Mouse (Mus musculus) limb, embryonic 15.5 days (tissue): ENCODE data around the gene Nfkbie. TPM values are rescaled to one million over a fixed set of nuclear protein-coding genes. Genes with fewer than 3 reads are reported as not detected.

Experiments
- ATAC-seq: fragments of 200-750 bp; cut with Nextera tagmentation; 2 replicates; pipeline ENCODE4 v1.8.0; 2017; ENCODE audit warnings: low read depth, moderate TSS enrichment; ENCODE audit not compliant: insufficient number of reproducible peaks, low FRiP score, low TSS enrichment
- H3K27ac ChIP-seq: fragments of 300-500 bp; sonication (generic); 2 replicates; pipeline ENCODE4 v1.5.1; 2015; ENCODE audit warnings: moderate library complexity, mild to moderate bottlenecking, inconsistent platforms
- H3K27me3 ChIP-seq: fragments of 300-500 bp; sonication (generic); 2 replicates; pipeline ENCODE4 v1.6.1; 2015; ENCODE audit warnings: inconsistent platforms
- H3K36me3 ChIP-seq: fragments of 300-500 bp; sonication (generic); 2 replicates; pipeline ENCODE4 v1.6.1; 2015; ENCODE audit warnings: inconsistent platforms
- H3K4me1 ChIP-seq: fragments of 300-500 bp; sonication (generic); 2 replicates; pipeline ENCODE4 v1.6.1; 2015; ENCODE audit warnings: inconsistent platforms
- H3K4me2 ChIP-seq: fragments of 300-500 bp; sonication (generic); 2 replicates; pipeline ENCODE4 v1.6.1; 2015; ENCODE audit warnings: mild to moderate bottlenecking, inconsistent platforms
- H3K4me3 ChIP-seq: fragments of 300-500 bp; sonication (generic); 2 replicates; pipeline ENCODE4 v1.5.1; 2015; ENCODE audit warnings: mild to moderate bottlenecking, inconsistent platforms
- H3K9ac ChIP-seq: fragments of 300-500 bp; sonication (generic); 2 replicates; pipeline ENCODE4 v1.6.1; 2015; ENCODE audit warnings: inconsistent platforms
- H3K9me3 ChIP-seq: fragments of 300-500 bp; sonication (generic); 2 replicates; pipeline ENCODE4 v1.6.1; 2016; ENCODE audit warnings: inconsistent platforms
- WGBS: fragments of 180-500 bp; shearing (Covaris S2); methylation state at CpG from one replicate; pipeline ENCODE4 v1.1.7; 2015; 5-methylcytosine and 5-hydroxymethylcytosine counted together
- polyA plus RNA-seq: library from polyadenylated mRNA; unstranded; fragments of >200 nt; fragmentation: Nextera tagmentation; extraction: Ambion mirVana; gene quantifications from 2 replicates; pipeline ENCODE4 v1.2.1, GENCODE M21; 2015

Gene Nfkbie
- polyA plus RNA-seq, 1 experiment from 2014 or later = 6.1 TPM

GRCm38 (mm10) chr17:45520136-45520535, 35.4 kb upstream of the Nfkbie start:
- no peak overlapping the region for H3K4me3 ChIP-seq
- no peak overlapping the region for H3K27ac ChIP-seq
- H3K9ac ChIP-seq = no peak overlapping the region
- H3K4me2 ChIP-seq = no peak overlapping the region
- peaks cover 19% of the 10 kb centered on the region; the same call in 1 of the 2 replicates for H3K27me3 ChIP-seq
- H3K9me3 ChIP-seq = no peaks in the 10 kb centered on the region
- H3K4me1 ChIP-seq = peaks cover 12% of the 10 kb centered on the region
- ATAC-seq = no peak
- WGBS = 65% methylated on average over 11 of the region's 11 CpGs
- H3K36me3 ChIP-seq = peaks cover 32% of the 10 kb centered on the region

- no peak within 1 kb of the TSS for H3K27ac ChIP-seq
- 0 out of 2 replicates have a peak, but pooled peaks have one; percentile 31 for ATAC-seq
- under 1% methylated on average over 20 of the region's 21 CpGs for WGBS
Observed at GRCm38 (mm10) chr17:45523263-45523662, 32.2 kb upstream of the Nfkbie start, which contains the start of gene Tcte1. TSS of gene Tcte1 (plus strand) at chr17:45523434.

GRCm38 (mm10) chr17:45524961-45525360, 30.5 kb upstream of the Nfkbie start:
- Histone ChIP-seq H3K4me2 (no peak overlapping the region), H3K4me1 (peaks cover 14% of the 10 kb centered on the region), H3K9me3 (no peaks in the 10 kb centered on the region), H3K4me3 (no peak overlapping the region), H3K27ac (no peak overlapping the region), H3K27me3 (peaks cover 47% of the 10 kb centered on the region), H3K9ac (no peak overlapping the region), H3K36me3 (peaks cover 7% of the 10 kb centered on the region)
- WGBS = 38% methylated on average over 4 of the region's 4 CpGs
- ATAC-seq = no peak

More at GRCm38 (mm10) chr17:45523263-45523662, 32.2 kb upstream of the Nfkbie start, which contains the start of gene Tcte1:
- Histone ChIP-seq H3K9me3 (no peaks in the 10 kb centered on the region), H3K4me1 (peaks cover 14% of the 10 kb centered on the region), H3K4me3 (peak within 1 kb of the TSS; percentile 33), H3K27me3 (peaks cover 37% of the 10 kb centered on the region), H3K9ac (peak within 1 kb of the TSS; percentile 28; the same call in 1 of the 2 replicates), H3K36me3 (peaks cover 17% of the 10 kb centered on the region), H3K4me2 (peak within 1 kb of the TSS; percentile 60)

GRCm38 (mm10) chr17:45526571-45526970, 28.9 kb upstream of the Nfkbie start:
- H3K9ac ChIP-seq = no peak overlapping the region
- no peaks in the 10 kb centered on the region for H3K36me3 ChIP-seq
- H3K4me3 ChIP-seq = no peak overlapping the region
- no peak overlapping the region for H3K27ac ChIP-seq
- ATAC-seq = no peak
- H3K27me3 ChIP-seq = peaks cover 62% of the 10 kb centered on the region
- no peak overlapping the region for H3K4me2 ChIP-seq
- WGBS = 21% methylated on average over 5 of the region's 5 CpGs
- peaks cover 14% of the 10 kb centered on the region for H3K4me1 ChIP-seq
- no peaks in the 10 kb centered on the region for H3K9me3 ChIP-seq

- peaks cover 77% of the 10 kb centered on the region for H3K27me3 ChIP-seq
Observed at GRCm38 (mm10) chr17:45530346-45530782, 25.1 kb upstream of the Nfkbie start.

GRCm38 (mm10) chr17:45532896-45533295, 22.6 kb upstream of the Nfkbie start:
- H3K9ac ChIP-seq = no peak overlapping the region
- 52% methylated on average over 15 of the region's 15 CpGs for WGBS
- no peaks in the 10 kb centered on the region for H3K4me1 ChIP-seq
- no peak overlapping the region for H3K4me2 ChIP-seq
- H3K4me3 ChIP-seq = no peak overlapping the region
- H3K36me3 ChIP-seq = no peaks in the 10 kb centered on the region
- H3K9me3 ChIP-seq = no peaks in the 10 kb centered on the region
- no peak overlapping the region for H3K27ac ChIP-seq
- no peak for ATAC-seq
- H3K27me3 ChIP-seq = peaks cover 85% of the 10 kb centered on the region

More at GRCm38 (mm10) chr17:45530346-45530782, 25.1 kb upstream of the Nfkbie start:
- no peak overlapping the region for H3K9ac ChIP-seq
- no peak for ATAC-seq
- no peaks in the 10 kb centered on the region for H3K9me3 ChIP-seq
- 0 out of 2 replicates have a peak, but pooled peaks cover 2% of the 10 kb centered on the region for H3K4me1 ChIP-seq
- H3K4me2 ChIP-seq = no peak overlapping the region
- H3K27ac ChIP-seq = no peak overlapping the region
- WGBS = 47% methylated on average over 13 of the region's 13 CpGs
- no peak overlapping the region for H3K4me3 ChIP-seq
- H3K36me3 ChIP-seq = no peaks in the 10 kb centered on the region

- 9% methylated on average over 5 of the region's 5 CpGs for WGBS
- Histone ChIP-seq H3K9ac (no peak overlapping the region), H3K36me3 (no peaks in the 10 kb centered on the region), H3K27me3 (peaks cover 88% of the 10 kb centered on the region), H3K4me2 (no peak overlapping the region), H3K9me3 (no peaks in the 10 kb centered on the region), H3K4me1 (no peaks in the 10 kb centered on the region), H3K27ac (no peak overlapping the region), H3K4me3 (no peak overlapping the region)
- ATAC-seq = no peak
Observed at GRCm38 (mm10) chr17:45536264-45536663, 19.2 kb upstream of the Nfkbie start.

- Histone ChIP-seq H3K4me3 (no peak overlapping the region), H3K9ac (no peak overlapping the region), H3K4me1 (no peaks in the 10 kb centered on the region), H3K4me2 (no peak overlapping the region), H3K27ac (no peak overlapping the region), H3K36me3 (no peaks in the 10 kb centered on the region), H3K9me3 (no peaks in the 10 kb centered on the region), H3K27me3 (peaks cover 86% of the 10 kb centered on the region)
- 68% methylated on average over 4 of the region's 4 CpGs for WGBS
- ATAC-seq = no peak
Observed at GRCm38 (mm10) chr17:45538394-45538793, 17.1 kb upstream of the Nfkbie start.

GRCm38 (mm10) chr17:45539664-45540063, 15.8 kb upstream of the Nfkbie start:
- Histone ChIP-seq H3K36me3 (0 out of 2 replicates have a peak, but pooled peaks cover 4% of the 10 kb centered on the region), H3K4me2 (no peak overlapping the region), H3K4me1 (peaks cover 9% of the 10 kb centered on the region; the same call in 1 of the 2 replicates), H3K9ac (no peak overlapping the region), H3K4me3 (no peak overlapping the region), H3K27me3 (peaks cover 89% of the 10 kb centered on the region), H3K27ac (no peak overlapping the region), H3K9me3 (no peaks in the 10 kb centered on the region)
- no peak for ATAC-seq
- WGBS = 80% methylated on average over 21 of the region's 21 CpGs

- no peaks in the 10 kb centered on the region for H3K9me3 ChIP-seq
- peaks cover 19% of the 10 kb centered on the region for H3K4me1 ChIP-seq
- no peak overlapping the region for H3K27ac ChIP-seq
- H3K9ac ChIP-seq = no peak overlapping the region
- peaks cover 90% of the 10 kb centered on the region for H3K27me3 ChIP-seq
- no peak overlapping the region for H3K4me3 ChIP-seq
- no peak overlapping the region for H3K4me2 ChIP-seq
- H3K36me3 ChIP-seq = 0 out of 2 replicates have a peak, but pooled peaks cover 12% of the 10 kb centered on the region
- ATAC-seq = no peak
- 46% methylated on average over 6 of the region's 6 CpGs for WGBS
Observed at GRCm38 (mm10) chr17:45542129-45542528, 13.4 kb upstream of the Nfkbie start.

- WGBS = 69% methylated on average over 2 of the region's 2 CpGs
Observed at GRCm38 (mm10) chr17:45542705-45543104, 12.8 kb upstream of the Nfkbie start.

GRCm38 (mm10) chr17:45543115-45543514, 12.4 kb upstream of the Nfkbie start:
- Histone ChIP-seq H3K4me3 (no peak overlapping the region), H3K27ac (no peak overlapping the region), H3K4me2 (no peak overlapping the region), H3K9ac (no peak overlapping the region), H3K36me3 (0 out of 2 replicates have a peak, but pooled peaks cover 12% of the 10 kb centered on the region), H3K4me1 (peaks cover 19% of the 10 kb centered on the region), H3K27me3 (peaks cover 94% of the 10 kb centered on the region), H3K9me3 (no peaks in the 10 kb centered on the region)
- 45% methylated on average over 1 of the region's 1 CpGs for WGBS
- ATAC-seq = no peak

More at GRCm38 (mm10) chr17:45542705-45543104, 12.8 kb upstream of the Nfkbie start:
- Histone ChIP-seq H3K27me3 (peaks cover 94% of the 10 kb centered on the region), H3K4me1 (peaks cover 19% of the 10 kb centered on the region), H3K9ac (no peak overlapping the region), H3K9me3 (no peaks in the 10 kb centered on the region), H3K36me3 (0 out of 2 replicates have a peak, but pooled peaks cover 12% of the 10 kb centered on the region), H3K27ac (no peak overlapping the region), H3K4me2 (no peak overlapping the region), H3K4me3 (no peak overlapping the region)
- ATAC-seq = no peak
